15 mouse cellular contexts compared by ENCODE assay signal in the genomic region with DNA sequence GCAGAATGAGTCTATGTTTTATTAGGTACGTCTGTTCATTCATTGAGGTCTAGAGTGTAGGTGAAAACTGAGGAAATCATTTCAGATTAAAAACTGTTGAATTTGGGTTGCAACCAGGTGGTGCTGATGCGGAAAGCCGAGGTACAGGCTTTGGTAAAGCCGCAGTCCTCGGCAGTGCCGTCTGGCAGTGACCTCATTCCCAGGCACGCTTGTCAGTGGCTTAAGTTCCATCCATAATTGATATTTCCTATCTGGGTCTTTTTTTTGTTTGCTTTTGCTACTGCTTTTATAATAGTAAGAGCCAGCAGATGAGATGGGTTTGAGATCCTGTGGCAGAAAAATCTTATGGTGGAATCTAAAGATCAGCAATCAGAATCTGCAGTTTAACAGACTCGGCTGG. TPM values are rescaled to one million over a fixed set of nuclear protein-coding genes. Genes with fewer than 3 reads are reported as not detected.
DNase-seq lines count a peak whose midpoint lies in the region; ATAC-seq lines count a peak whose summit lies in the region.
"Had no signal": no experiment of that assay in that cellular context is flagged by ENCODE, and none has a peak within 500 bp of the region (broad histone marks: within the 10 kb centered on the region; RNA-seq: fewer than 3 reads in every experiment).

No protein-coding gene starts in this region.

- peaks cover 3% of the 10 kb centered on the region for H3K9me3 ChIP-seq in neural tube, embryonic 11.5 days (ENCODE audit: control insufficient read depth, low read length)
- H3K9me3 ChIP-seq in forebrain, embryonic 15.5 days, result peaks cover 5% of the 10 kb centered on the region; the same call in 1 of the 2 replicates
- peaks cover 12% of the 10 kb centered on the region; the same call in 1 of the 2 replicates for H3K9me3 ChIP-seq in midbrain, embryonic 13.5 days
- H3K9me3 ChIP-seq: liver, embryonic 13.5 days had no signal

- ATAC-seq in neural tube, embryonic 11.5 days (ENCODE audit: insufficient read depth, low FRiP score, low TSS enrichment), result no peak
- no peak for ATAC-seq in forebrain, embryonic 15.5 days (replicated peaks)
- no peak for ATAC-seq in midbrain, embryonic 13.5 days
- ATAC-seq in frontal cortex, adult (ENCODE audit: low TSS enrichment), result no peak
- ATAC-seq: Patski had no signal

- H3K4me2 ChIP-seq in neural tube, embryonic 11.5 days (ENCODE audit: low read depth), result peak overlapping the region; percentile 50; the same call in 1 of the 2 replicates
- peak overlapping the region; percentile 49 for H3K4me2 ChIP-seq in forebrain, embryonic 15.5 days (replicated peaks)
- peak overlapping the region; percentile 55 for H3K4me2 ChIP-seq in midbrain, embryonic 13.5 days (replicated peaks)

- no peak for DNase-seq in neural tube, embryonic 11.5 days (ENCODE audit: low spot score)
- DNase-seq in neural tube, embryonic 10.5 days (ENCODE audit: extremely low spot score, low spot score), result no peak
- no peak for DNase-seq in ovary, postnatal 14 days (ENCODE audit: low spot score)
- no peak for DNase-seq in heart, postnatal 4 days
- no peak for DNase-seq in gastrocnemius, adult 8-10 months (ENCODE audit: low spot score in 2 of 2)
- DNase-seq: adrenal gland, postnatal 36 days; kidney, adult 18-20 months; liver, embryonic 13.5 days; thymus, postnatal 36 days had no signal

- H3K4me3 ChIP-seq in neural tube, embryonic 11.5 days (ENCODE audit: low read depth, low read length), result peak overlapping the region; percentile 38
- H3K4me3 ChIP-seq in forebrain, embryonic 15.5 days, result peak overlapping the region; percentile 52
- H3K4me3 ChIP-seq in midbrain, embryonic 13.5 days (replicated peaks), result peak overlapping the region; percentile 49
- H3K4me3 ChIP-seq: heart, embryonic 13.5 days; liver, embryonic 13.5 days had no signal

- H3K36me3 ChIP-seq in neural tube, embryonic 11.5 days (ENCODE audit: control insufficient read depth, insufficient read depth, low read length), result peaks cover 5% of the 10 kb centered on the region
- H3K36me3 ChIP-seq in forebrain, embryonic 15.5 days, result peaks cover 62% of the 10 kb centered on the region
- peaks cover 62% of the 10 kb centered on the region for H3K36me3 ChIP-seq in midbrain, embryonic 13.5 days

- H3K4me1 ChIP-seq in neural tube, embryonic 11.5 days (ENCODE audit: control insufficient read depth, insufficient read depth, low read length), result no peaks in the 10 kb centered on the region
- peaks cover 17% of the 10 kb centered on the region for H3K4me1 ChIP-seq in forebrain, embryonic 15.5 days
- peaks cover 20% of the 10 kb centered on the region for H3K4me1 ChIP-seq in midbrain, embryonic 13.5 days (replicated peaks)

- 68% methylated on average over 8 of the region's 8 CpGs for WGBS in neural tube, embryonic 11.5 days
- WGBS in forebrain, embryonic 15.5 days, result 56% methylated on average over 8 of the region's 8 CpGs
- 62% methylated on average over 8 of the region's 8 CpGs for WGBS in midbrain, embryonic 13.5 days

- H3K27ac ChIP-seq in neural tube, embryonic 11.5 days (ENCODE audit: low read depth, low read length), result no peak overlapping the region
- peak overlapping the region; percentile 96 for H3K27ac ChIP-seq in forebrain, embryonic 15.5 days (replicated peaks)
- H3K27ac ChIP-seq in midbrain, embryonic 13.5 days, result peak overlapping the region; percentile 87
- H3K27ac ChIP-seq: heart, embryonic 13.5 days; liver, embryonic 13.5 days; macrophage had no signal

- no peaks in the 10 kb centered on the region for H3K27me3 ChIP-seq in neural tube, embryonic 11.5 days (ENCODE audit: control insufficient read depth, insufficient read depth, low read length)
- H3K27me3 ChIP-seq in forebrain, embryonic 15.5 days, result no peaks in the 10 kb centered on the region
- H3K27me3 ChIP-seq in midbrain, embryonic 13.5 days, result no peaks in the 10 kb centered on the region
- H3K27me3 ChIP-seq: heart, embryonic 13.5 days; liver, embryonic 13.5 days; Patski had no signal

- H3K9ac ChIP-seq in neural tube, embryonic 11.5 days (ENCODE audit: low read length), result no peak overlapping the region
- H3K9ac ChIP-seq in forebrain, embryonic 15.5 days (replicated peaks), result peak overlapping the region; percentile 66
- H3K9ac ChIP-seq in midbrain, embryonic 13.5 days (replicated peaks), result peak overlapping the region; percentile 57
- H3K9ac ChIP-seq: heart, embryonic 13.5 days; liver, embryonic 13.5 days had no signal

RNA-seq across cellular contexts. Expression of a gene that starts 50.9 kb away (rescaled TPM):
- 70.9 and 73.0 TPM in 2 replicates for polyA plus RNA-seq in neural tube, embryonic 11.5 days (2014; fragmentation: Nextera tagmentation; extraction: Ambion mirVana)
- 61.0 and 61.5 TPM in 2 replicates for polyA plus RNA-seq in forebrain, embryonic 15.5 days (2015; fragmentation: Nextera tagmentation; extraction: Ambion mirVana)
- polyA plus RNA-seq in midbrain, embryonic 13.5 days (2015; fragmentation: Nextera tagmentation; extraction: Ambion mirVana), result 60.7 and 65.0 TPM in 2 replicates
- total RNA-seq in heart, postnatal 4 days (2021), result 10 to 100 TPM; 43.8 to 45.7 TPM
- 10 to 100 TPM; 14.2 to 16.2 (median 15.8) TPM for total RNA-seq in gastrocnemius, adult 8-10 months (2022)

RNA-seq across cellular contexts. Expression of a gene that starts 55.4 kb away (rescaled TPM):
- polyA plus RNA-seq in neural tube, embryonic 11.5 days (2014; fragmentation: Nextera tagmentation; extraction: Ambion mirVana), result 45.5 and 47.8 TPM in 2 replicates
- polyA plus RNA-seq in forebrain, embryonic 15.5 days (2015; fragmentation: Nextera tagmentation; extraction: Ambion mirVana), result 35.8 and 35.9 TPM in 2 replicates
- polyA plus RNA-seq in midbrain, embryonic 13.5 days (2015; fragmentation: Nextera tagmentation; extraction: Ambion mirVana), result 42.3 and 44.6 TPM in 2 replicates
- total RNA-seq in heart, postnatal 4 days (2021), result 10 to 100 TPM; 34.9 to 36.3 TPM
- 10 to 100 TPM; 17.2 to 20.0 (median 17.8) TPM for total RNA-seq in gastrocnemius, adult 8-10 months (2022)
